Mouse (Mus musculus): ENCODE measurements around the gene Arap2. TPM values are rescaled to one million over a fixed set of nuclear protein-coding genes. Genes with fewer than 3 reads are reported as not detected.
"Not testable (repeated sequence)": the region's sequence is repeated elsewhere in the genome, so short reads cannot be mapped to it uniquely, and the experiment has no call there.

The Arap2 gene
- total RNA-seq, 2 experiments from 2014 or later, result 1.4 to 1.9 TPM

GRCm38 (mm10) chr5:62748168-62748567 is 17.8 kb downstream of the Arap2 start:
- DNase-seq, result no peak
- intact Hi-C loops (cut with DNase I; ENCODE audit: low total_unique reads), result no loop called here

- intact Hi-C loops (cut with DNase I; ENCODE audit: low total_unique reads), result no loop called here
- DNase-seq, result no peak
Measured at GRCm38 (mm10) chr5:62743220-62743922, 22.6 kb downstream of the Arap2 start.

DNA sequence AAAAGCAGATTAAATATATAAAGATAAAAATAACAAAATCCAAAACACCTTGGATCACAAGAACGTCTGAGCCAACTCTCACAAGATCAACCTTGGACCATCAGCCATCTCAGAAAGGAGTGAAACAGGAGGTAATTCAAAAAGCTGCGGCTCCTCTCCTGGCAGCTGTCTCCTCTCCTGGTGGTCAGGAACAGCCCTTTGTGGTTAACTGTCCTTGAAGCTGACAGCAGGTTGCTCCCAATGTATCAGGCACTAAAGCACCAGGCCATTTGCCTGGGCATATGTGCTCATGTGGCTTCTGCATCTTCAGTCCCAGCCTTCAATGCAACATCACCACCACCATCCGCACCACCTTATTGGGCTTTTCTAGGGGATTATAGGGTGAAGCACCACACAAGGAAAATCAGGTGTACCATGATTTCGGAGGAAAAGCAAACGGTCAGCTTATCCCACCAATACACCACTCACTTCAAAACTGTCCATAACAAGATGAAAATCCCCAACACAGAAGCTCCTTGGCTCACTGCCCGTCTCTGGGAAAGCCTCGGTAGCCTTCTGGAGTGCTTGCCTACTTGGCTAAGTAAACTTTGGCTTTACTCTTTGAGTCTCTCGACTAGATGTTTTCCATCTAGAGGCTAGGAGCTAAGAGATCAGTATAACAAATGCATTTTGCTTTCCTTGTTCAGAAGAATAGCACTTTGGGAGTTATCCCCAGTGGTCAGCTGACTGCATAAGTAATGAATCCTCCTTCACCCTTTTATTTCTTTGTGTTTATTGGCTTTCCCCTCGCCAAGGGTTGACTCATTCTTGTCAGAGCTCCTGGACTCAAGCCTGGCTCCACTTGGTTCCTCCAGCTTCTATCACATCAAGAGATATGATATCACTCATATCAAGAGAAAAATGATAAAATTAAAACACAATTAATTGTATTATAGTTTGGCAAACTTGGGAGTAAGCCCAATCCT is 26.2 kb downstream of the Arap2 start:
- intact Hi-C loops (cut with DNase I; ENCODE audit: low total_unique reads), result no loop called here
- peak; percentile 5 for DNase-seq

GRCm38 (mm10) chr5:62730573-62730972 is 35.4 kb downstream of the Arap2 start:
- intact Hi-C loops (cut with DNase I; ENCODE audit: low total_unique reads); DNase-seq: not testable (repeated sequence)

GRCm38 (mm10) chr5:62725551-62725950 is 40.4 kb downstream of the Arap2 start:
- DNase-seq, result no peak
- intact Hi-C loops (cut with DNase I; ENCODE audit: low total_unique reads), result no loop called here

DNA sequence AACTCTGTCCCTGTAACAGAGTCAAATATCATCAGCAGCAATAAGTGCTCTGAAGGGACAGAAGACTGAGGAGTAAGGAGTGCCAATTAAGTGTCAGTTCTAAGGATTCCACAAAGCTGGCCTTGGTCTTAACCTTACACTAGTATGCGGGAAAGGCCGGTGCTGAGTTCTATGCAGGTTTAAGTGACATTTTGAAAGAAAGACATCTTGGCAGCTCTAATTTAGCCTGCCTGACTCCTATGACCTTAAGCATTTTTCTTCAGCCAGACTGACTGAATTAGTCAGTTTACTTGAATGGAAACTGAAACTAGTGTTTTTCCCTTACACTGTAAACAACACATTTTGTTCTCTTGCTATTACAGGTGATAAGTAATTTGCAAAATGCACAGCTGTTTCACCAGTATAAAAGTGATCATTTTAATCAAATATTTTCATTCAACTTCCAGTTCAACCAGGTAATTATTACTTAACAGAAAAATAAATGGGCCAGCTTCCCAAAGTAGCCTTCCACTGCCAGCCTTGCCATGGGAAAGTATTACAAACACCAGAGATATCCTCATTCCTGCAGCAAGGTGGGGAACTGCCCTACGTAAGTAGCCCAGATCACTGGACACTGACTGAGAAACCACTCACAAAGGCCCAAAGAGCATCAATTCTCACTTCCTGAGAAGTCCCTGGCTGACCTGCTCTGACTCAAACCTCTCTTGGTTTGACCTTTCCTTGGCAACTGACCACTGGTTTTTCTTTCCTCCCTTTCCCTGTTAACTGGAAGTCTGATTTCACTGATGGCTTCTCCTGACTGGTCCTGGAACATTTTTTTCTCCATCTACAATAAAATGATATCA is 42.5 kb downstream of the Arap2 start:
- DNase-seq, result no peak
- intact Hi-C loops (cut with DNase I; ENCODE audit: low total_unique reads), result no loop called here

- intact Hi-C loops (cut with DNase I; ENCODE audit: low total_unique reads), result no loop called here
- no peak for DNase-seq
Measured at GRCm38 (mm10) chr5:62716468-62716867, 49.5 kb downstream of the Arap2 start.

DNA sequence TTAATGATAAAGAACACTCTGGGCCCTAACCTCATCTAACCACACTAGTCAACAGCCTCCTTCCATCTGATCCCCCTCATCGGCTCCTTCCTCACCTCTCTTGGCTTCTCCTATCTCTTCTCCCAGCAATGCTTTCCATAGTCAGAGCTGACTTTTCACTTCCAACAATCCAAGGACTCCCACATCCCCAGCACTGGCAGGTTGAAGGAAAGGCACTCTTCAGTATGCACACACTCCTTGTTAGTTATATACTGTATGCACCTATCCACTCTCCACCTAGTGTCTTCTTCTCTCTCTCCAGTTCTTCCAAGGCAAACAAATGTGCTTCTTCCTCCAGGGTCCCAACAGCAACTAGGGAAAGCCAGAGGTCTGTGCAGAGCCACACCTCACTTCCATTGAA is 50.0 kb downstream of the Arap2 start:
- intact Hi-C loops (cut with DNase I; ENCODE audit: low total_unique reads), result no loop called here
- no peak for DNase-seq

DNA sequence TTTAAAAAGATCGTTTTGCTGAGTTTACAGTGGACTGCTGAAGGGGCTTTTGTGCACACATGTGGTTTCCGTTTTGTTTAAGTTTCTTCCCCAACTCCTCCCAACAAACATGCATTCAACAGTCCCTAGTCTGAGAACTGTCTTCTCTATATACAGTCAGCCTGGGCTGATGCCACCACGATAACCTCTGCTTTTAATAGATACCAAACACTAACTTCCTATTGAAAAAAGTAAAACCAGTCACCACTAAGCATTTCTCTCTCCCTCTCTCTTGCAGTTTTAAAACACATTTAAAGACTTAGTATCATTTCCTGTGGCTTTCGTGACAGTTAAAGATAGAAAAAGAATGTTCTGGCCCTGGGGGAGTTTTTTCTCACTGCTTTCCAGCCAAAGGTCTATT is 50.5 kb downstream of the Arap2 start:
- no peak for DNase-seq
- intact Hi-C loops (cut with DNase I; ENCODE audit: low total_unique reads), result no loop called here

GRCm38 (mm10) chr5:62710955-62711354 is 55.0 kb downstream of the Arap2 start:
- intact Hi-C loops (cut with DNase I; ENCODE audit: low total_unique reads), result no loop called here
- no peak for DNase-seq

- DNase-seq, result peak; percentile 5
- intact Hi-C loops (cut with DNase I; ENCODE audit: low total_unique reads), result no loop called here
Measured at GRCm38 (mm10) chr5:62706900-62707299, 59.1 kb downstream of the Arap2 start.

DNA sequence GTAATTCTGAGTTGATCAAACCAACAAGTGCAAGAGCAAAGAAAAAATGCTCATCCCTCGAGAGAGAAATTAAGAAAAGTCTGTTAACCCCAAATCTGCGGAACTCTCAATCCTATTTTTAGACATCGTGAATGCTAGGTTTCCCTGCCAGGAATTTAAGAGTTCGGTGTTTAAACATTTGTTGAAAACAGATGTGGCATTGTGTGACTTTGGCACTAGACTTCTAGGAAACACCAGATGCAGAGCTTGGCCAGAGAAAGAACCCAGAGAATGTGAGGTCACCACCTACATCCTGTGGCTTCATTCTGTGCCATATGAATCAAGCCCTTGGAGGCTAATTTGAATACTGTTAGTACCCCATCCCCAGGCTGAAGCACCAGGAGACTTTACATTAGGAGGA is 76.0 kb downstream of the Arap2 start:
- no peak for DNase-seq
- intact Hi-C loops (cut with DNase I; ENCODE audit: low total_unique reads), result no loop called here

- intact Hi-C loops (cut with DNase I; ENCODE audit: low total_unique reads), result no loop called here
Measured at GRCm38 (mm10) chr5:62683751-62684150, 82.2 kb downstream of the Arap2 start.

DNA sequence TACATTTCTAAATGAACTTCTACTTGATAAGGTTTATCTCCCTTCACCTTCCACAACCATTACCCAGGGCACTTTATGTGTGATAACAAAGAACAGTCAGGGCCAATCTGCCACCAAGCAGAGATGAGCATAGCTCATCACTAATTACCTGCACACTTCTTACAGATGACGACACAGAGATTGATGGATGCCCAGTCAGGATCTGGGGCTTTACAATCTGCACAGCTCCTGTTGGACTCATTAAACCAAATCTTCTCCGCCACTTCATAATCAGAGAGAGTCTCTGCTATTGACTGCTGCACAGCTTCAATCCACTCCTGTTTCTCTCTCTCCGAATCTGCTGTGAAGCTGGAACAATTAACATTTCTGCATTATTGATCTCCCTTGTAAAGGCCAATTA is 82.8 kb downstream of the Arap2 start:
- intact Hi-C loops (cut with DNase I; ENCODE audit: low total_unique reads), result no loop called here
- DNase-seq, result no peak

More at GRCm38 (mm10) chr5:62683751-62684150, 82.2 kb downstream of the Arap2 start:
- no peak for DNase-seq

DNA sequence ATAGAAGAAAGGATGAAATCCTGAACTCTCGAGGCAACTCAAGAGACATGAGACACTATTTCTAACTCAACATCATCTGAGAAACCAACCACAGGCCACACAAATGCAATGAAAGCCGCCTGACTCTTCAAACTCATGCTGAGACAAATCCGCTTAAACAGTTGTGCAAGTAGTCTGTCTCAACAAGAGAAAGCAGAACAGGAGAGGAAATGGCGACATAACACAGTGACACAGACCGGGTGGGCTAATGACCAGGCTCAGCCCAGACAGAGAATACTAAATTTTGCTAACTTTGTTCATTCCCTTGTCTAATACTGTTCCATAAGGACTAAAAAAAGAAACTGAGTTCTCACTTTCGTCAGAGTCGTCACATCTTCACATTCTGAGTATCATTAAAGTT is 88.6 kb downstream of the Arap2 start:
- DNase-seq, result no peak
- intact Hi-C loops (cut with DNase I; ENCODE audit: low total_unique reads), result no loop called here

DNA sequence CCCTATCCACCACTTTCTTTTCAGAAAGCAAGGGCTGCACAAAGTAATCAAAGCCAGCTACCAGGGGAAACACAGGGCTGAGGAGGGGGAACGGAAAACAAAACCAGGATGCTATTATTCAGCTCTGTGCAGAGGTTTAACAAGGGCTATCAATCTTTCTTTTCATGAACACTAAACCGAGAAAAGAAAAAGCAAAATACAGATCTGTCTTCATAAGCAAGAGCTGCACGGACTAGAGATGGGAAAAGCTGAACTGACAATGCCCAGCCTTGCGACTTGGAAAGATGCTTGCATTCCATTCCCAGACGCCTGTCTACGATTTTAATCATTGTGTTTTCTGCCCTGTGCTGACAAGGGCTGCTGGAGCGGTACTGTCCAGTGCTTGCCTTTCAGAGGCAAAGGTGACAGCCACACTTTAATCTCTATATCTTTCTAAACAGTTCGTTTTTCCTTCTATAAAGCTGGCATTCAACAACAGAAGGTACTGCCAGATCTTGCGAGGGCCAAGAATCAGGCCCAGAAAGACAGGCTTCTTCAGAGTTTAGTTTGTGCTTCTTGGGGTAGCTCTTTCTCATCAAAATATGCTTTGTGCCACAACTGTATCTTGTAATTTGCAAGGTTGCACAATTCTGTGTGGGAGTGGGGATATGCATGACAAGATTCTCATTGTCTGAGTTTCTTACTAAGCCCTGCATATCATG is 93.1 kb downstream of the Arap2 start:
- DNase-seq, result no peak

GRCm38 (mm10) chr5:62665329-62665728 is 100.6 kb downstream of the Arap2 start:
- DNase-seq, result no peak
- intact Hi-C loops (cut with DNase I; ENCODE audit: low total_unique reads), result no loop called here

More for the DNA sequence above, 93.1 kb downstream of the Arap2 start:
- intact Hi-C loops (cut with DNase I; ENCODE audit: low total_unique reads), result no loop called here

- intact Hi-C loops (cut with DNase I; ENCODE audit: low total_unique reads), result no loop called here
- no peak for DNase-seq
Measured at GRCm38 (mm10) chr5:62664847-62665246, 101.1 kb downstream of the Arap2 start.

- intact Hi-C loops (cut with DNase I; ENCODE audit: low total_unique reads), result no loop called here
- no peak for DNase-seq
Measured at GRCm38 (mm10) chr5:62663206-62663605, 102.8 kb downstream of the Arap2 start.

Measured in gastrocnemius, postnatal 14 days (tissue).